Comparison of ENCODE assay signal across 20 mouse cellular contexts in the genomic region with DNA sequence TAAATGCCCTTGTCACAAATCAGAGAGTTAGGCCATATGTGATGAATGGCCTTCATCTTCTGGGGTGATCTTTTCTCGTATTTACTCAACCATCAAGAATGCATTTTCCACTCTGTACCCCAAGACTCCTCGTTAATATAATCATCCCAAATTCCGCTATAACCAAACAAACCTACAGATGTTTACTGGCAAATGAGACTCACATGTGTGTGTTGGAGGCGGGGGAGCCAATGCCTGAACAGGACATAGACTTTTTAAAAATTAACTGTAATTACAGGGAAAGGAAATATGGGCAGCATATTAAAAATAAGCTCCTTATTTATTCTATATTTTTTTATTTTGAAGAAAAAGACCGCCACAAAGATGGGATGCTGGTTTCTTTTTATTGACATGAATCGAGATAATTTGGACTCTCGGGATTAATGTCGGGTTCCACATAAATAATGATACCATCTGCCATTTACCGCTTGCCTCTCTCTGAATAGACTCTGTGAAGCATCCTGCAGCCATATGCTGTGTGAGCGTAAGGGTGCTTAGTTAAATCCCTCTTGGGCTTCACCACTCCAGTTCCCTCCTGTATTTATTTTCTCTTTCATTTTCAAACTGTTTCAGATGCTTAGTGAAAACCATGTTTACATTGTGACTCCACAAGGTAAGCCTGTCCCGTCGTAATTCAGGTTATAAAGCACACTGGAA.
A peak's percentile ranks its signal among the peaks of the same experiment; 100 is the strongest.
DNase-seq lines count a peak whose midpoint lies in the region; ATAC-seq lines count a peak whose summit lies in the region.
"Had no signal": no experiment of that assay in that cellular context is flagged by ENCODE, and none has a peak within 500 bp of the region (broad histone marks: within the 10 kb centered on the region; RNA-seq: fewer than 3 reads in every experiment).

No protein-coding gene starts in this region.

- intact Hi-C loops in heart, postnatal 10 days (cut with DNase I): loop anchor here (10.0 kb wide), 1 partner anchor 112 kb away; no protein-coding TSS in a partner anchor

- H3K9ac ChIP-seq in neural tube, embryonic 12.5 days: no peak overlapping the region
- H3K9ac ChIP-seq in midbrain, embryonic 12.5 days (replicated peaks): no peak overlapping the region
- H3K9ac ChIP-seq: heart, embryonic 12.5 days; liver, embryonic 13.5 days had no signal

- H3K9me3 ChIP-seq in neural tube, embryonic 12.5 days: no peaks in the 10 kb centered on the region
- H3K9me3 ChIP-seq in midbrain, embryonic 12.5 days: no peaks in the 10 kb centered on the region
- H3K9me3 ChIP-seq: heart, embryonic 12.5 days had no signal

- H3K4me2 ChIP-seq in neural tube, embryonic 12.5 days (replicated peaks): 0 out of 2 replicates have a peak overlapping the region, but pooled peaks have one; percentile 12
- peak overlapping the region; percentile 11; the same call in 1 of the 2 replicates for H3K4me2 ChIP-seq in midbrain, embryonic 12.5 days (replicated peaks)
- H3K4me2 ChIP-seq: heart, embryonic 12.5 days; liver, embryonic 13.5 days had no signal

- no peak overlapping the region for H3K4me3 ChIP-seq in neural tube, embryonic 12.5 days
- H3K4me3 ChIP-seq in midbrain, embryonic 12.5 days: no peak overlapping the region
- H3K4me3 ChIP-seq: erythroblast, embryonic 14.5 days; heart, embryonic 12.5 days; liver, embryonic 13.5 days had no signal

- peaks cover 26% of the 10 kb centered on the region for H3K4me1 ChIP-seq in neural tube, embryonic 12.5 days
- H3K4me1 ChIP-seq in midbrain, embryonic 12.5 days: peaks cover 22% of the 10 kb centered on the region
- H3K4me1 ChIP-seq: heart, embryonic 12.5 days; liver, embryonic 13.5 days had no signal

- ATAC-seq in neural tube, embryonic 12.5 days (ENCODE audit: low FRiP score, low read depth): no peak
- ATAC-seq in midbrain, embryonic 12.5 days (ENCODE audit: low FRiP score, low read depth): peak; percentile 62; the same call in 1 of the 2 replicates
- ATAC-seq: activated CD4-positive, CD25-positive, alpha-beta regulatory T cell, adult 4 months; intestine, postnatal 0 days had no signal

- no peak overlapping the region for H3K27ac ChIP-seq in neural tube, embryonic 12.5 days
- peak overlapping the region; percentile 52 for H3K27ac ChIP-seq in midbrain, embryonic 12.5 days (replicated peaks)
- H3K27ac ChIP-seq: liver, embryonic 13.5 days; stomach, postnatal 0 days had no signal

- no peaks in the 10 kb centered on the region for H3K36me3 ChIP-seq in neural tube, embryonic 12.5 days
- H3K36me3 ChIP-seq in midbrain, embryonic 12.5 days: no peaks in the 10 kb centered on the region
- H3K36me3 ChIP-seq: heart, embryonic 12.5 days; liver, embryonic 13.5 days had no signal

- peak; percentile 22 for DNase-seq in embryo, embryonic 11 days
- DNase-seq in embryo, embryonic 9.5 days (ENCODE audit: extremely low spot score): no peak
- no peak for DNase-seq in neural tube, embryonic 10.5 days (ENCODE audit: extremely low spot score, low spot score)
- DNase-seq in spleen, postnatal 14 days (ENCODE audit: low spot score in 2 of 2): no peak
- no peak for DNase-seq in layer of hippocampus, adult 11-12 months (ENCODE audit: low spot score)
- no peak for DNase-seq in heart, postnatal 10 days
- DNase-seq: cerebellum, adult 11 months; heart, postnatal 4 days; kidney, postnatal 10 days; layer of hippocampus, postnatal 36 days; left cerebral cortex, postnatal 4 days; liver, embryonic 13.5 days; thymus, postnatal 4 days had no signal

- H3K27me3 ChIP-seq in neural tube, embryonic 12.5 days (replicated peaks): no peaks in the 10 kb centered on the region
- H3K27me3 ChIP-seq in midbrain, embryonic 12.5 days: no peaks in the 10 kb centered on the region
- H3K27me3 ChIP-seq: heart, embryonic 12.5 days; liver, embryonic 13.5 days had no signal

- 44% methylated on average over 12 of the region's 12 CpGs for WGBS in neural tube, embryonic 12.5 days
- WGBS in midbrain, embryonic 12.5 days: 48% methylated on average over 12 of the region's 12 CpGs
